Mouse (Mus musculus) Patski (cell line): ENCODE results near the gene Cerk. TPM values are rescaled to one million over a fixed set of nuclear protein-coding genes. Genes with fewer than 3 reads are reported as not detected.

Experiments used
- ATAC-seq: fragments of 100-300 bp; one replicate; pipeline ENCODE4 v1.8.0; 2021
- CTCF ChIA-PET: fragments of 350-600 bp; sonication (Branson Sonifier 250); formaldehyde crosslinking; loops from one replicate; lab custom pipeline; 2022; ENCODE audit warnings: inconsistent platforms; lab: Charles Lee
- POLR2A ChIA-PET: fragments of 350-600 bp; sonication (Branson Sonifier 250); formaldehyde crosslinking; loops from one replicate; lab custom pipeline; 2022; ENCODE audit warnings: antibody characterized with exemption, inconsistent platforms; lab: Charles Lee
- DNase-seq: peaks from one replicate; pipeline ENCODE4 v3.0.0-alpha.2; 2011; ENCODE audit warnings: low read depth, low spot score
- H3K27me3 ChIP-seq: fragments of 371-371 bp; one replicate; pipeline ENCODE4 v1.5.1; 2021
- CTCF ChIP-seq: fragments of 100-300 bp; IDR thresholded peaks from one replicate; pipeline ENCODE4 v1.5.1; 2021
- in situ Hi-C: fragments of 300-500 bp; cut with MboI; formaldehyde crosslinking; loops from 3 replicates; pipeline ENCODE4 v1.11.1; 2018; ENCODE audit warnings: low pct_unique_long_range_greater_than_20kb, mixed read lengths
- polyA plus RNA-seq: library from polyadenylated mRNA; unstranded; gene quantifications from one replicate; pipeline ENCODE4 v1.2.3, GENCODE M21; 2021

Gene Cerk
- polyA plus RNA-seq, 1 experiment from 2014 or later: 46.2 TPM

- TF ChIP-seq CTCF: no peak
- H3K27me3 ChIP-seq: no peaks in the 10 kb centered on the region
- in situ Hi-C loops: loop anchor here (5.0 kb wide), 2 partner anchors 71 to 211 kb away; no protein-coding TSS in a partner anchor
- CTCF ChIA-PET: interaction anchor here (1.0 to 9.9 kb wide), 5 partner anchors 31 to 210 kb away, joined by 3 to 64 read pairs (median 4); partner anchors contain the start of gene Gramd4
- ATAC-seq (no peak), DNase-seq (no peak)
- POLR2A ChIA-PET: no interaction called here
These were observed 62.5 kb downstream of the Cerk start for GRCm38 (mm10) chr15:86123409-86123808.

DNA sequence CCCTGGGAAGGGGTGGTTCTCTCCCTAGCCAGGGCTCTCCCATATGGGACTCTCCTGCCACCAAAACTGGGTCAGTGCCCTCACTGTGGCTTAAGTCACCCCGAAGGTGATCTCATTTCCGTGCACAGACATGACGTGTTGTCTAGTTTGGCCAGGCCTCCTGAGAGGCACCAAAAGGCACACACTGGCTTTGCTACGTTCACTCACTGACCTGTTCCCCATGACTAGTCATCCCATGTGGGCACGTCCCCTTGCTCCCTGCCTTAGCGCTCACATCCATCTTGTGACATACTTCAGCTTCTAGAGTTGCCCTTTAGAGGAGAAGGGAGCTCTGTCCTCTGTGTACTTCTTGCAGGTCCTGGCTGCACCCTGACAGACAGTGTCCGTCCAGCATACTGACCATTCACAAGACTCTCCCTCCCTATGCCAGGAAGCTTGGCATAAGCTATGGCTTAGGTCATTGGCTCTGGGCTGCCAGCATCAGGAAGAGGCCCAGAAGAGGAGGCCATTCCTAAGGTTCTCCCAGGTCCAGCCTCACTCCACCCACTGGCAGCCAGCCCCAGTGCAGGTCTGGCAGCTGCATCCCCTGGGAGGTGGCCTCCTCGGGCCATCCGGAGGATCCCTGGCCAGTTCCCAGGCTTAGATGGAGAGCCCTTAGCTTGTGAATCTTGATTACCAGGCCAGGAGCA, 63.5 kb downstream of the Cerk start:
- POLR2A ChIA-PET: interaction anchor here (0.8 kb wide), 1 partner anchor 18 kb away, joined by 3 read pairs; no protein-coding TSS in a partner anchor
- peak; percentile 48 for ATAC-seq
- TF ChIP-seq CTCF: no peak
- H3K27me3 ChIP-seq: no peaks in the 10 kb centered on the region
- CTCF ChIA-PET: interaction anchor here (0.9 to 9.9 kb wide), 7 partner anchors 18 to 82 kb away, joined by 3 to 64 read pairs (median 4); partner anchors contain the start of gene Gramd4
- no peak for DNase-seq
- in situ Hi-C loops: loop anchor here (5.0 kb wide), 2 partner anchors 70 to 210 kb away; no protein-coding TSS in a partner anchor

- no peak for TF ChIP-seq CTCF
- POLR2A ChIA-PET: interaction anchor here (1.4 kb wide), 1 partner anchor 28 kb away, joined by 3 read pairs; no protein-coding TSS in a partner anchor
- in situ Hi-C loops: no loop called here
- ATAC-seq (no peak), DNase-seq (no peak)
- CTCF ChIA-PET: interaction anchor here (0.9 to 9.9 kb wide), 5 partner anchors 9 to 64 kb away, joined by 3 to 64 read pairs (median 4); partner anchors contain the start of gene Gramd4
- no peaks in the 10 kb centered on the region for H3K27me3 ChIP-seq
These were observed 66.8 kb downstream of the Cerk start for GRCm38 (mm10) chr15:86119186-86119585.

- ATAC-seq (no peak), DNase-seq (no peak)
- POLR2A ChIA-PET: interaction anchor here (1.2 to 1.4 kb wide), 2 partner anchors 26 to 60 kb away, joined by 3 read pairs; no protein-coding TSS in a partner anchor
- no peaks in the 10 kb centered on the region for H3K27me3 ChIP-seq
- no peak for TF ChIP-seq CTCF
- in situ Hi-C loops: no loop called here
- CTCF ChIA-PET: interaction anchor here (1.0 to 9.9 kb wide), 4 partner anchors 10 to 62 kb away, joined by 3 to 64 read pairs (median 3); partner anchors contain the start of gene Gramd4
These were observed 68.5 kb downstream of the Cerk start for GRCm38 (mm10) chr15:86117115-86118100.

- ATAC-seq: no peak
- no peak for TF ChIP-seq CTCF
These were observed 69.5 kb downstream of the Cerk start for GRCm38 (mm10) chr15:86116421-86116820.

GRCm38 (mm10) chr15:86113342-86113710, 72.6 kb downstream of the Cerk start:
- ChIA-PET CTCF (interaction anchor here (1.1 to 1.9 kb wide), 4 partner anchors 8 to 28 kb away, joined by 3 to 6 read pairs (median 4); no protein-coding TSS in a partner anchor), POLR2A (interaction anchor here (1.1 kb wide), 1 partner anchor 17 kb away, joined by 3 read pairs; no protein-coding TSS in a partner anchor)
- in situ Hi-C loops: no loop called here
- no peaks in the 10 kb centered on the region for H3K27me3 ChIP-seq
- DNase-seq (no peak), ATAC-seq (no peak)
- no peak for TF ChIP-seq CTCF

More at GRCm38 (mm10) chr15:86116421-86116820, 69.5 kb downstream of the Cerk start:
- CTCF ChIA-PET: interaction anchor here (9.9 kb wide), 1 partner anchor 61 kb away, joined by 64 read pairs; the partner anchor contains the start of gene Gramd4
- no peak for DNase-seq
- no peaks in the 10 kb centered on the region for H3K27me3 ChIP-seq
- POLR2A ChIA-PET: interaction anchor here (1.2 kb wide), 1 partner anchor 59 kb away, joined by 3 read pairs; no protein-coding TSS in a partner anchor
- in situ Hi-C loops: no loop called here

DNA sequence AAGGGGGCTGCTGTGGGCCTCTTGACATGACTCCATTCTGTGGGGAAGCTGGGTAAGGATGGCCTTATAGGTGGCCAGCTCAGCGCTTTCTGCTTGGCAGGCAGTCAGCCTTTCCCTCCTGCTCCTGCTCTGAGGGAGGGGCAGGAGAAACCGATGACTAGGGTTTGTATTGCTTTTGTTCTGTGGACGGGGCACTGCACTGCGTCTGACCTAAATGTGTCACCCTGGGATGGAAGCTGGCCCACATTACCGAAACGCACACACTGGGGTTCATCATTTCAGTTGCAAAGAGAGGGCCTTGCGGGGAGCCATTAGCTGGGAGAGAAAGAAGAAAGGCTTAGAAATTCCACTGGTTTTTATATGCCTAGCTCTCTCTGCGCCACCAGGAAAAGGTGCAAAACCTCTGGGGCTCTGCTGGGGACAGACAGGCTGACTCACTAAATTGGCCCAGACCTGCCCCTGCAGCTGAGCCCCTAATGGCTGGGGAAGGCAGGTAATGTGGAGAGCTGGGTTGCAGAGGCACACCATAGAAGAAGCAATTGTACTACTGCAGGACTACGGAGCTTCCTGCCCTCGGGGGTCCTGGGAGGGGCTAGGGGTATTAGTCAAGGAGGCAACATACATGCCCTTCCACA, 73.1 kb downstream of the Cerk start:
- ATAC-seq (no peak), DNase-seq (no peak)
- H3K27me3 ChIP-seq: no peaks in the 10 kb centered on the region
- in situ Hi-C loops: no loop called here
- ChIA-PET POLR2A (interaction anchor here (1.1 kb wide), 1 partner anchor 16 kb away, joined by 3 read pairs; no protein-coding TSS in a partner anchor), CTCF (interaction anchor here (1.1 to 1.9 kb wide), 4 partner anchors 9 to 28 kb away, joined by 3 to 6 read pairs (median 4); no protein-coding TSS in a partner anchor)
- TF ChIP-seq CTCF: no peak

GRCm38 (mm10) chr15:86110361-86111103, 75.4 kb downstream of the Cerk start:
- no peaks in the 10 kb centered on the region for H3K27me3 ChIP-seq
- DNase-seq: no peak
- peak; percentile 76 for ATAC-seq
- ChIA-PET POLR2A (interaction anchor here (0.5 to 1.4 kb wide), 3 partner anchors 28 to 49 kb away, joined by 3 read pairs; no protein-coding TSS in a partner anchor), CTCF (interaction anchor here (0.8 to 2.5 kb wide), 5 partner anchors 8 to 197 kb away, joined by 3 to 7 read pairs (median 4); no protein-coding TSS in a partner anchor)
- in situ Hi-C loops: no loop called here
- TF ChIP-seq CTCF: no peak
